Mouse (Mus musculus) intestine, embryonic 16.5 days (tissue): ENCODE results near the gene Ankrd23. TPM values are rescaled to one million over a fixed set of nuclear protein-coding genes. Genes with fewer than 3 reads are reported as not detected.

Source experiments
- ATAC-seq: fragments of 200-750 bp; cut with Nextera tagmentation; 2 replicates; pipeline ENCODE4 v1.8.0; 2017; ENCODE audit warnings: moderate TSS enrichment, moderate library complexity
- H3K27ac ChIP-seq: fragments of 300-500 bp; sonication (generic); 2 replicates; pipeline ENCODE4 v1.5.1; 2014; ENCODE audit warnings: mild to moderate bottlenecking, low read length
- H3K27me3 ChIP-seq: fragments of 300-500 bp; sonication (generic); replicated peaks from 2 replicates; pipeline ENCODE4 v1.6.1; 2014; ENCODE audit warnings: low read length, control low read depth, mixed read lengths; ENCODE audit not compliant: control insufficient read depth, insufficient read depth
- H3K36me3 ChIP-seq: fragments of 300-500 bp; sonication (generic); 2 replicates; pipeline ENCODE4 v1.6.1; 2014; ENCODE audit warnings: low read length, control low read depth; ENCODE audit not compliant: control insufficient read depth, insufficient read depth
- H3K4me1 ChIP-seq: fragments of 300-500 bp; sonication (generic); 2 replicates; pipeline ENCODE4 v1.6.1; 2014; ENCODE audit warnings: low read length, control low read depth, mixed read lengths; ENCODE audit not compliant: control insufficient read depth, insufficient read depth
- H3K4me2 ChIP-seq: fragments of 300-500 bp; sonication (generic); 2 replicates; pipeline ENCODE4 v1.6.1; 2014; ENCODE audit warnings: low read depth, low read length, control low read depth
- H3K4me3 ChIP-seq: fragments of 300-500 bp; sonication (generic); 2 replicates; pipeline ENCODE4 v1.5.1; 2014; ENCODE audit warnings: mild to moderate bottlenecking, low read length
- H3K9ac ChIP-seq: fragments of 300-500 bp; sonication (generic); 2 replicates; pipeline ENCODE4 v1.6.1; 2014; ENCODE audit warnings: low read depth, low read length
- H3K9me3 ChIP-seq: fragments of 300-500 bp; sonication (generic); 2 replicates; pipeline ENCODE4 v1.6.1; 2016; ENCODE audit warnings: low read length, control low read depth; ENCODE audit not compliant: control insufficient read depth
- WGBS: fragments of 180-500 bp; shearing (Covaris S2); extraction: QIAGEN DNeasy Blood & Tissue Kit; methylation state at CpG from one replicate; pipeline ENCODE4 v1.1.7; 2014; 5-methylcytosine and 5-hydroxymethylcytosine counted together
- microRNA-seq: library from miRNA; unstranded; fragments of <30 nt; microRNA quantifications from one replicate; pipeline ENCODE4, GENCODE M21; 2016
- polyA plus RNA-seq: library from polyadenylated mRNA; unstranded; fragments of >200 nt; fragmentation: Nextera tagmentation; extraction: Ambion mirVana; gene quantifications from 2 replicates; pipeline ENCODE4 v1.2.1, GENCODE M21; 2015

Ankrd23 gene
- polyA plus RNA-seq, 1 experiment from 2014 or later: 14.6 TPM

DNA sequence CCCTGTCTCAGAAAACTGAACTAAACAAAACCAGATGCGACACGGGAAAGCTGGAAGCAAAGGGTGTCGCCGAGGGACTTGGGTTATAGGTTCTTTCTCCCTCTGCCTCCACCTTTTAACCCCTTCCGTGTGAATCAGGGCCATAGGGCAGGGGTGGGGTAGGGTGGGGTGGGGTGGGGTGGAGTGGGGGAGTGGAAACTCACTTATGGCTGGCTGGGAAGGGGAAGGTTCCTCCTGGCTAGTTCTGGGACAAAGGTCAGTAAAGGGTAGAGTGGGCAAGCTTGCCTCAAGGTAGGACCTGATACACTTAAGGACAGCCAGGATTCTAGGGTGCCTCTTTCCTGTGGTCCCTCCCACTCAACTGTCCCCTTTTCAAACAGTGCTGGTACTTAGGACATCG is 43.4 kb downstream of the Ankrd23 start:
- Histone ChIP-seq H3K36me3 (peaks cover 2% of the 10 kb centered on the region; the same call in 1 of the 2 replicates), H3K4me3 (0 out of 2 replicates have a peak overlapping the region, but pooled peaks have one; percentile 3), H3K4me2 (peak overlapping the region; percentile 45), H3K27me3 (no peaks in the 10 kb centered on the region), H3K9me3 (no peaks in the 10 kb centered on the region), H3K9ac (no peak overlapping the region), H3K27ac (peak overlapping the region; percentile 70), H3K4me1 (peaks cover 17% of the 10 kb centered on the region)
- peak; percentile 74 for ATAC-seq
- 53% methylated on average over 6 of the region's 6 CpGs for WGBS

DNA sequence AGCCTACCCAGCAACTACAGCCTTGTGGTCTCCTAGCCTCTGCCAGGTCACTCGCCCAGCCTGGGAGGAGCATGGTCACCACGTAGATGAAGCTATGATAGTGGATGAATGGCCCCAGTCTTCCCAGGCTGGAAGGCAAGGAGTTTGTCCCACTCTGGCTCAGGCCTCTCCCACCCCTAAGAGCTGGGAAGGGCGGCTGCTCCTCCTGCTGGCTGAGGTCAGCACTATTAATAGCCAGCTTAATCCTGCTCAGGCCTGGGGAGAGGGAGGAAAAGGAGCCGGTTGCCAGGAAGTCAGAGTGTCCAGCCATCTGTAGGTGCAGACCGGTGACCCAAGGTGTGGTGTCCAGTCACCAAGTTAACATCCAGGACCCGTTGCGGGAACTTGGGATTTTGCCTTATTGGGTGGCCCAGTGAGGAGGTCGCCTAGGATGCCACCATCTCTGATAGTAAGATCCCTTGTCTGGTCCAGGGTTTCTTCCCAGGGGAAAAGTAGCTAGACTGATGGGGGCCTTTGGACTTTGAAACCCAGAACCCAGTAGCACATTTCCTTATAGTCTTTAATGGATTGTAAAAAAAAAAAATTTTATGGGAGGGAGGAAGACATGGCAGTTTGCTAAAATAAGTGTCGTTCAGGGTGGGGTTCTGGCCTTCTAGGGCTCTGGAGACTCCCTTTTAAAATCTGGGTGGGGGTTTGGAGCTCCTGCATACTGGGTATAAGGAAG is 44.1 kb downstream of the Ankrd23 start:
- 37% methylated on average over 9 of the region's 9 CpGs for WGBS
- ATAC-seq: peak; percentile 83
- Histone ChIP-seq H3K27ac (peak overlapping the region; percentile 87), H3K36me3 (no peaks in the 10 kb centered on the region), H3K4me1 (peaks cover 17% of the 10 kb centered on the region), H3K4me2 (peak overlapping the region; percentile 45), H3K4me3 (0 out of 2 replicates have a peak overlapping the region, but pooled peaks have one; percentile 3), H3K9ac (peak overlapping the region; percentile 32; the same call in 1 of the 2 replicates), H3K9me3 (no peaks in the 10 kb centered on the region), H3K27me3 (no peaks in the 10 kb centered on the region)

DNA sequence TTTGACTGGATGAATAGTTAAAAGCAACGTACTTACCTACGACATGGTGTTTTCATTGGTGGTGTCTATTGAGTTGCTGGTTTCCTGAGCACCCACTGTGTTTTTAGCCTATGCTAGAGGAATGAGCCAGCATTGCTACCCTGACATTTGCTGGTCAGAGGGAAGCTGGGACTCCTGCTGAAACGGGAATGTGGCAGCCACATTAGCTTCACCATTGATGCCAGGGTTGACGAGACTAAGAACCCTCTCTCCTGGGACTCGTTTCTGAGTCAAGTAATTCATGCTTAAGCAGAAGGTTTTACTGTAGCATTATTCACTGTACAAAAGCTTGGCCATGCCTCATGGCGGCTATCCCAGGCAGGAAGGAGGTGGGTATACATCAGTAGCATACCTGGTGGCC is 47.0 kb downstream of the Ankrd23 start:
- Histone ChIP-seq H3K4me2 (no peak overlapping the region), H3K36me3 (no peaks in the 10 kb centered on the region), H3K27me3 (no peaks in the 10 kb centered on the region), H3K27ac (no peak overlapping the region), H3K4me1 (peaks cover 28% of the 10 kb centered on the region), H3K4me3 (no peak overlapping the region), H3K9ac (no peak overlapping the region), H3K9me3 (no peaks in the 10 kb centered on the region)
- 80% methylated on average over 6 of the region's 6 CpGs for WGBS
- no peak for ATAC-seq

DNA sequence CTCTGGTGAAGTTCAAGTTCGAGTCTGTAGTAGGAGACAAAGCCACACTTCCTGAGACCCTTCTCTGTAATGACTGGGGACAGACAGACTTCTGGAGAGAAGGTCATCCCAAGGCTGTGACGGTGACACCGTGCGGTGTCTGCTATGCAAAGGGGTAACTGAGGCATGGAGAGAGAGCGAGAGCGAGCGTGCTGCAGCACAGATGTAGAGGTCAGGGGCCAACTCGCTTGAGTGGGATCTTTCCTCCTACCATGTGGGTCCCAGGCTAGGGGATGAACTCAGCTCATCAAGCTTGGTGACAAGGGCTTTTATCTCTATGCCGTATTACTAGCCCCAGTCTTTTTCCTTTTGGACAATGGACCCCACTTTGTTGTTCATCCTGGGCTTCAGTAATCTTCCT is 49.6 kb downstream of the Ankrd23 start:
- H3K27me3 ChIP-seq: no peaks in the 10 kb centered on the region
- 82% methylated on average over 9 of the region's 9 CpGs for WGBS
- no peaks in the 10 kb centered on the region for H3K36me3 ChIP-seq
- H3K9ac ChIP-seq: no peak overlapping the region
- no peak overlapping the region for H3K4me2 ChIP-seq
- ATAC-seq: no peak
- H3K4me1 ChIP-seq: peaks cover 23% of the 10 kb centered on the region
- H3K27ac ChIP-seq: no peak overlapping the region
- H3K4me3 ChIP-seq: no peak overlapping the region
- H3K9me3 ChIP-seq: no peaks in the 10 kb centered on the region

DNA sequence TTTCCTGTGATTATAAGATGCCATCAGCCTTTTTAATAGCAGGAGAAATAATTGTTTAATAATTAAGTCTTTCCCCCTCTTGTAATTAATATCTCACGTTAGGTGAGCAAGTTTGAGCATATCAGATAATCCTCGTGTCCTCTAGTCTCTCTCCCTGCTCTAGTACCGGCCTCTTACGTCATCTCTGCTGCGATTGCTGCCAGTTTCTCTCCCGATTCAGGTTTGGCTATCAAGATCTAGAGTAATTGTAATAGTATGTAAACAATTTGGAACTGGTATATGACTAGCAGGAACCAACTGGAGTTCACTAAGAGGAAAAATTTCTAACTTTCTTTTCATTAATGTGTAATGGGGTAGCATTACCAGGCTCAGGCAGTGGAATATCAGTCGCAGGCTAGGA is 51.6 kb downstream of the Ankrd23 start:
- Histone ChIP-seq H3K4me2 (no peak overlapping the region), H3K36me3 (no peaks in the 10 kb centered on the region), H3K4me3 (no peak overlapping the region), H3K27me3 (no peaks in the 10 kb centered on the region), H3K4me1 (peaks cover 17% of the 10 kb centered on the region), H3K9me3 (no peaks in the 10 kb centered on the region), H3K27ac (no peak overlapping the region), H3K9ac (no peak overlapping the region)
- ATAC-seq: no peak
- WGBS: 50% methylated on average over 7 of the region's 7 CpGs

DNA sequence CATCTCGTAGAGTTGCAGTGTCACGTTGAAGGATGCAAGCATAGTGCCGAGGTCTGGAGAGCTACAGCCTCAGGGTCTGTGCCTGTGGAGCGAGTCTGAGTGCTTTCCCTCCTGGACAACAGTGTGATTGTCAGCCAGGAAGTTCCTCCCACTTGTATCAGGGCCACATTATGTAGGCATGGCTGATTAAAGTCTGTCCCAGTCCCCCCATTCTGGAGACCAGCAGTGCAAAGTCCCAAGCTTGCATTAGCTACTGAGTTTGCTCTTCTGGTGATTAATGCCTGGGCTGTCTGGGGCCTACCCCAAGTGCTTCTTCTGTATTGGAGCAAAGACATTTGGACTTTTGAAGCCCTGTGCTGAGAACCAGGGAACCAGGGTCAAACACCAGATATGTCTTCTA is 52.9 kb downstream of the Ankrd23 start:
- WGBS: 51% methylated on average over 4 of the region's 4 CpGs
- H3K36me3 ChIP-seq: no peaks in the 10 kb centered on the region
- peaks cover 14% of the 10 kb centered on the region for H3K4me1 ChIP-seq
- H3K9ac ChIP-seq: no peak overlapping the region
- no peak overlapping the region; the same call in 1 of the 2 replicates for H3K27ac ChIP-seq
- no peak overlapping the region for H3K4me2 ChIP-seq
- H3K27me3 ChIP-seq: no peaks in the 10 kb centered on the region
- no peak overlapping the region for H3K4me3 ChIP-seq
- peak; percentile 86 for ATAC-seq
- H3K9me3 ChIP-seq: no peaks in the 10 kb centered on the region

Small RNA genes within 50 kb of the gene (microRNA-seq; reads per million reads assigned to microRNA genes)
- not detected for gene Gm47280

Other genes starting within 250 kb of the Ankrd23 start
- gene Arid5a, start 229.2 kb downstream of the Ankrd23 start, polyA plus RNA-seq: 4.1 and 4.8 TPM in 2 replicates
- 33.3 and 33.8 TPM in 2 replicates for gene Kansl3, start 167.7 kb downstream of the Ankrd23 start, polyA plus RNA-seq
- gene Fer1l5, start 164.6 kb downstream of the Ankrd23 start, polyA plus RNA-seq: 0.50 and 0.66 TPM in 2 replicates
- gene Lman2l, start 91.6 kb downstream of the Ankrd23 start, polyA plus RNA-seq: 29.8 and 32.1 TPM in 2 replicates
- 39.2 and 40.2 TPM in 2 replicates for gene Cnnm4, start 65.3 kb downstream of the Ankrd23 start, polyA plus RNA-seq
- 2.1 and 2.3 TPM in 2 replicates for gene Cnnm3, start 25.0 kb downstream of the Ankrd23 start, polyA plus RNA-seq
- gene Gm42417, start 2.5 kb upstream of the Ankrd23 start, polyA plus RNA-seq: 0.37 TPM in 1 of 2 replicates, not detected in the other
- gene Ankrd39, start 10.6 kb upstream of the Ankrd23 start, polyA plus RNA-seq: 23.6 and 26.8 TPM in 2 replicates
- gene Sema4c, start 21.5 kb upstream of the Ankrd23 start, polyA plus RNA-seq: 7.4 and 7.9 TPM in 2 replicates
- gene Fam178b, start 146.3 kb upstream of the Ankrd23 start, polyA plus RNA-seq: 0.54 and 0.73 TPM in 2 replicates
- 940 and 946 TPM in 2 replicates for gene Cox5b, start 154.6 kb upstream of the Ankrd23 start, polyA plus RNA-seq
- gene 4933424G06Rik, start 173.3 kb upstream of the Ankrd23 start, polyA plus RNA-seq: 0.12 TPM in 1 of 2 replicates, not detected in the other
- gene Actr1b, start 177.5 kb upstream of the Ankrd23 start, polyA plus RNA-seq: 94.8 and 98.3 TPM in 2 replicates
- gene Zap70, start 224.9 kb upstream of the Ankrd23 start, polyA plus RNA-seq: 0.72 and 1.0 TPM in 2 replicates